8 mouse cellular contexts compared by ENCODE assay signal in genomic region chr5:135106758-135107256, GRCm38 (mm10). TPM values are rescaled to one million over a fixed set of nuclear protein-coding genes. Genes with fewer than 3 reads are reported as not detected.
DNase-seq lines count a peak whose midpoint lies in the region; ATAC-seq lines count a peak whose summit lies in the region.

No protein-coding gene starts in this region.

- H3K4me2 ChIP-seq in embryonic facial prominence, embryonic 11.5 days (ENCODE audit: low read depth, low read length): peak overlapping the region; percentile 94
- peak overlapping the region; percentile 92 for H3K4me2 ChIP-seq in intestine, embryonic 15.5 days (replicated peaks)

- no peaks in the 10 kb centered on the region for H3K36me3 ChIP-seq in embryonic facial prominence, embryonic 11.5 days (replicated peaks; ENCODE audit: control insufficient read depth, insufficient read depth, low read depth, low read length)
- H3K36me3 ChIP-seq in intestine, embryonic 15.5 days: no peaks in the 10 kb centered on the region

- peak overlapping the region; percentile 51 for H3K4me3 ChIP-seq in embryonic facial prominence, embryonic 11.5 days (ENCODE audit: low read depth, low read length)
- peak overlapping the region; percentile 55 for H3K4me3 ChIP-seq in intestine, embryonic 15.5 days (replicated peaks)

- intact Hi-C loops in left cerebral cortex, postnatal 36 days (cut with DNase I): no loop called here

- peaks cover 4% of the 10 kb centered on the region; the same call in 1 of the 2 replicates for H3K4me1 ChIP-seq in embryonic facial prominence, embryonic 11.5 days (ENCODE audit: control insufficient read depth, insufficient read depth, low read length)
- H3K4me1 ChIP-seq in intestine, embryonic 15.5 days (replicated peaks): peaks cover 5% of the 10 kb centered on the region; the same call in 1 of the 2 replicates

- no peaks in the 10 kb centered on the region for H3K9me3 ChIP-seq in embryonic facial prominence, embryonic 11.5 days (replicated peaks; ENCODE audit: control insufficient read depth, low read length)
- no peaks in the 10 kb centered on the region for H3K9me3 ChIP-seq in intestine, embryonic 15.5 days

- no peak overlapping the region for H3K27ac ChIP-seq in embryonic facial prominence, embryonic 11.5 days (replicated peaks; ENCODE audit: low read depth, low read length)
- H3K27ac ChIP-seq in intestine, embryonic 15.5 days: 0 out of 2 replicates have a peak overlapping the region, but pooled peaks have one; percentile 9

- under 1% methylated on average over 48 of the region's 48 CpGs for WGBS in embryonic facial prominence, embryonic 11.5 days
- under 1% methylated on average over 48 of the region's 48 CpGs for WGBS in intestine, embryonic 15.5 days

- H3K9ac ChIP-seq in embryonic facial prominence, embryonic 11.5 days (replicated peaks; ENCODE audit: low read length): peak overlapping the region; percentile 55
- H3K9ac ChIP-seq in intestine, embryonic 15.5 days: peak overlapping the region; percentile 46

- DNase-seq in adrenal gland, postnatal 36 days: peak; percentile 90 to 91
- peak; percentile 95 for DNase-seq in embryonic facial prominence, embryonic 11.5 days (ENCODE audit: low spot score)
- DNase-seq in left cerebral cortex, postnatal 36 days (ENCODE audit: low spot score in 2 of 2): peak; percentile 32 to 45
- peak; percentile 87 for DNase-seq in mesoderm, embryonic 11.5 days (ENCODE audit: low read depth, low spot score)
- peak; percentile 48 to 53 for DNase-seq in right cerebral cortex, postnatal 36 days (ENCODE audit: low spot score in 2 of 2)
- DNase-seq in yolk sac, embryonic 10.5 days (ENCODE audit: low spot score): peak; percentile 83

- H3K27me3 ChIP-seq in embryonic facial prominence, embryonic 11.5 days (ENCODE audit: control insufficient read depth, insufficient read depth, low read length): peaks cover 22% of the 10 kb centered on the region
- H3K27me3 ChIP-seq in intestine, embryonic 15.5 days (replicated peaks): peaks cover 14% of the 10 kb centered on the region

- peak; percentile 66 for ATAC-seq in embryonic facial prominence, embryonic 11.5 days (replicated peaks; ENCODE audit: insufficient number of reproducible peaks, low FRiP score, low TSS enrichment, low read depth)
- ATAC-seq in granulocyte monocyte progenitor cell, adult 5-6 weeks (replicated peaks; ENCODE audit: poor library complexity, severe bottlenecking): peak; percentile 90
- peak; percentile 89 for ATAC-seq in intestine, embryonic 15.5 days

RNA-seq across cellular contexts. Expression of gene Mlxipl, which starts 17.1 kb away (rescaled TPM):
- total RNA-seq in adrenal gland, postnatal 36 days (2021): 10 to 100 TPM; 47.4 to 73.6 TPM
- 1.9 and 3.7 TPM in 2 replicates for polyA plus RNA-seq in embryonic facial prominence, embryonic 11.5 days (2014; fragmentation: Nextera tagmentation; extraction: Ambion mirVana)
- total RNA-seq in granulocyte monocyte progenitor cell, adult 5-6 weeks (2014; fragmentation: Nextera tagmentation): not detected in 2 replicates
- 1.2 TPM in 1 of 2 replicates, not detected in the other for total RNA-seq in granulocyte monocyte progenitor cell, adult 5-6 weeks (2017)
- 6.5 and 8.7 TPM in 2 replicates for polyA plus RNA-seq in intestine, embryonic 15.5 days (2015; fragmentation: Nextera tagmentation; extraction: Ambion mirVana)
- 1 to 10 TPM; 2.4 to 4.7 TPM for total RNA-seq in left cerebral cortex, postnatal 36 days (2021)

RNA-seq across cellular contexts. Expression of gene Vps37d, which starts 28.7 kb away (rescaled TPM):
- total RNA-seq in adrenal gland, postnatal 36 days (2021): 1 to 10 TPM; 1.8 to 3.7 TPM
- polyA plus RNA-seq in embryonic facial prominence, embryonic 11.5 days (2014; fragmentation: Nextera tagmentation; extraction: Ambion mirVana): 7.1 and 9.1 TPM in 2 replicates
- total RNA-seq in granulocyte monocyte progenitor cell, adult 5-6 weeks (2014; fragmentation: Nextera tagmentation): not detected in 2 replicates
- total RNA-seq in granulocyte monocyte progenitor cell, adult 5-6 weeks (2017): not detected in 2 replicates
- polyA plus RNA-seq in intestine, embryonic 15.5 days (2015; fragmentation: Nextera tagmentation; extraction: Ambion mirVana): 5.4 and 6.0 TPM in 2 replicates
- total RNA-seq in left cerebral cortex, postnatal 36 days (2021): 10 to 100 TPM; 26.8 to 36.0 TPM

RNA-seq across cellular contexts. Expression of gene Bud23, which starts 42.0 kb away (rescaled TPM):
- total RNA-seq in adrenal gland, postnatal 36 days (2021): 10 to 100 TPM; 51.7 to 57.7 TPM
- polyA plus RNA-seq in embryonic facial prominence, embryonic 11.5 days (2014; fragmentation: Nextera tagmentation; extraction: Ambion mirVana): 136 and 146 TPM in 2 replicates
- 80.5 and 90.8 TPM in 2 replicates for total RNA-seq in granulocyte monocyte progenitor cell, adult 5-6 weeks (2014; fragmentation: Nextera tagmentation)
- 44.9 and 89.9 TPM in 2 replicates for total RNA-seq in granulocyte monocyte progenitor cell, adult 5-6 weeks (2017)
- polyA plus RNA-seq in intestine, embryonic 15.5 days (2015; fragmentation: Nextera tagmentation; extraction: Ambion mirVana): 106 and 115 TPM in 2 replicates
- 10 to 100 TPM; 41.0 to 50.0 TPM for total RNA-seq in left cerebral cortex, postnatal 36 days (2021)

RNA-seq across cellular contexts. Expression of gene Tbl2, which starts 42.6 kb away (rescaled TPM):
- total RNA-seq in adrenal gland, postnatal 36 days (2021): 10 to 100 TPM; 28.9 to 40.9 TPM
- 20.0 and 20.8 TPM in 2 replicates for polyA plus RNA-seq in embryonic facial prominence, embryonic 11.5 days (2014; fragmentation: Nextera tagmentation; extraction: Ambion mirVana)
- 14.7 and 19.2 TPM in 2 replicates for total RNA-seq in granulocyte monocyte progenitor cell, adult 5-6 weeks (2014; fragmentation: Nextera tagmentation)
- total RNA-seq in granulocyte monocyte progenitor cell, adult 5-6 weeks (2017): 19.1 and 23.0 TPM in 2 replicates
- 26.3 and 28.0 TPM in 2 replicates for polyA plus RNA-seq in intestine, embryonic 15.5 days (2015; fragmentation: Nextera tagmentation; extraction: Ambion mirVana)
- 10 to 100 TPM; 28.4 to 30.8 TPM for total RNA-seq in left cerebral cortex, postnatal 36 days (2021)

RNA-seq across cellular contexts. Expression of gene Dnajc30, which starts 42.8 kb away (rescaled TPM):
- total RNA-seq in adrenal gland, postnatal 36 days (2021): 10 to 100 TPM; 28.1 to 34.6 TPM
- polyA plus RNA-seq in embryonic facial prominence, embryonic 11.5 days (2014; fragmentation: Nextera tagmentation; extraction: Ambion mirVana): 29.3 and 30.8 TPM in 2 replicates
- 15.7 and 18.7 TPM in 2 replicates for total RNA-seq in granulocyte monocyte progenitor cell, adult 5-6 weeks (2014; fragmentation: Nextera tagmentation)
- 5.4 and 6.5 TPM in 2 replicates for total RNA-seq in granulocyte monocyte progenitor cell, adult 5-6 weeks (2017)
- 30.7 and 33.6 TPM in 2 replicates for polyA plus RNA-seq in intestine, embryonic 15.5 days (2015; fragmentation: Nextera tagmentation; extraction: Ambion mirVana)
- 10 to 100 TPM; 40.9 to 52.1 TPM for total RNA-seq in left cerebral cortex, postnatal 36 days (2021)

Comparison
In these comparisons a context has a peak if more than half of its experiments do, and no peak if none do; other contexts are left out.
1. DNase-seq: peak in every context shown above with its lines; median percentile 95 in embryonic facial prominence, embryonic 11.5 days; 90 in adrenal gland, postnatal 36 days; 87 in mesoderm, embryonic 11.5 days; 83 in yolk sac, embryonic 10.5 days; 50 in right cerebral cortex, postnatal 36 days; 38 in left cerebral cortex, postnatal 36 days.
2. RNA of gene Mlxipl, which starts 17.1 kb away (total RNA-seq): 47.4 to 73.6 TPM in adrenal gland, postnatal 36 days; 2.4 to 4.7 TPM in left cerebral cortex, postnatal 36 days and 1.2 TPM in granulocyte monocyte progenitor cell, adult 5-6 weeks; every median in the first group is over 4 times any median in the second.
3. RNA of gene Vps37d, which starts 28.7 kb away (total RNA-seq): 26.8 to 36.0 TPM in left cerebral cortex, postnatal 36 days; 1.8 to 3.7 TPM in adrenal gland, postnatal 36 days and not detected in granulocyte monocyte progenitor cell, adult 5-6 weeks; every median in the first group is over 4 times any median in the second.
4. Peak in every context shown above with its lines, with median percentiles within 50 percentile points of each other: ATAC-seq.